Comparison of ENCODE assay signal across 8 mouse cellular contexts in genomic region chr3:65391784-65392420, GRCm38 (mm10). TPM values are rescaled to one million over a fixed set of nuclear protein-coding genes. Genes with fewer than 3 reads are reported as not detected.
DNase-seq lines count a peak whose midpoint lies in the region; ATAC-seq lines count a peak whose summit lies in the region.

No protein-coding gene starts in this region.

- no peaks in the 10 kb centered on the region for H3K27me3 ChIP-seq in kidney, embryonic 14.5 days (ENCODE audit: control insufficient read depth, insufficient read depth, low read length)
- no peaks in the 10 kb centered on the region for H3K27me3 ChIP-seq in hindbrain, embryonic 11.5 days (ENCODE audit: control insufficient read depth, insufficient read depth, low read length)
- no peaks in the 10 kb centered on the region for H3K27me3 ChIP-seq in limb, embryonic 15.5 days
- no peaks in the 10 kb centered on the region for H3K27me3 ChIP-seq in neural tube, embryonic 12.5 days (replicated peaks)

- no peak for DNase-seq in kidney, adult 9 months
- peak; percentile 20 for DNase-seq in ES-CJ7 (ENCODE audit: low read depth, low spot score)
- DNase-seq in embryo, embryonic 11.5 days (ENCODE audit: low read depth, low spot score) = peak; percentile 31
- DNase-seq in hindbrain, embryonic 11.5 days (ENCODE audit: low spot score) = no peak
- DNase-seq in right cerebral cortex, adult 18-20 months = no peak

- ATAC-seq in kidney, embryonic 14.5 days (ENCODE audit: low FRiP score, low TSS enrichment) = peak; percentile 36
- peak; percentile 72 for ATAC-seq in hindbrain, embryonic 11.5 days (ENCODE audit: low FRiP score)
- peak; percentile 21; the same call in 1 of the 2 replicates for ATAC-seq in limb, embryonic 15.5 days (ENCODE audit: insufficient number of reproducible peaks, low FRiP score, low TSS enrichment, low read depth)
- peak; percentile 57 for ATAC-seq in neural tube, embryonic 12.5 days (ENCODE audit: low FRiP score, low read depth)

- H3K4me3 ChIP-seq in kidney, embryonic 14.5 days (ENCODE audit: low read length) = peak overlapping the region; percentile 90
- H3K4me3 ChIP-seq in hindbrain, embryonic 11.5 days (ENCODE audit: low read depth, low read length) = peak overlapping the region; percentile 77
- peak overlapping the region; percentile 87 for H3K4me3 ChIP-seq in limb, embryonic 15.5 days
- peak overlapping the region; percentile 78 for H3K4me3 ChIP-seq in neural tube, embryonic 12.5 days

- peaks cover 36% of the 10 kb centered on the region for H3K36me3 ChIP-seq in kidney, embryonic 14.5 days (ENCODE audit: control insufficient read depth, insufficient read depth, low read length)
- H3K36me3 ChIP-seq in hindbrain, embryonic 11.5 days (ENCODE audit: control insufficient read depth, insufficient read depth, low read length) = peaks cover 6% of the 10 kb centered on the region
- H3K36me3 ChIP-seq in limb, embryonic 15.5 days = peaks cover 22% of the 10 kb centered on the region
- H3K36me3 ChIP-seq in neural tube, embryonic 12.5 days = peaks cover 23% of the 10 kb centered on the region

- peak overlapping the region; percentile 94 for H3K27ac ChIP-seq in kidney, embryonic 14.5 days (ENCODE audit: low read depth, low read length)
- H3K27ac ChIP-seq in hindbrain, embryonic 11.5 days (ENCODE audit: low read depth, low read length) = peak overlapping the region; percentile 80
- H3K27ac ChIP-seq in limb, embryonic 15.5 days = peak overlapping the region; percentile 93
- H3K27ac ChIP-seq in neural tube, embryonic 12.5 days = peak overlapping the region; percentile 77

- peak overlapping the region; percentile 81 for H3K4me2 ChIP-seq in kidney, embryonic 14.5 days (replicated peaks; ENCODE audit: low read depth, low read length)
- H3K4me2 ChIP-seq in hindbrain, embryonic 11.5 days (replicated peaks; ENCODE audit: low read depth, low read length) = peak overlapping the region; percentile 69
- H3K4me2 ChIP-seq in limb, embryonic 15.5 days = peak overlapping the region; percentile 58
- H3K4me2 ChIP-seq in neural tube, embryonic 12.5 days (replicated peaks) = peak overlapping the region; percentile 77

- under 1% methylated on average over 37 of the region's 37 CpGs for WGBS in kidney, embryonic 14.5 days
- whole genome bisulfite sequencing in hindbrain, embryonic 11.5 days = under 1% methylated on average over 37 of the region's 37 CpGs
- WGBS in limb, embryonic 15.5 days = under 1% methylated on average over 37 of the region's 37 CpGs
- WGBS in neural tube, embryonic 12.5 days = under 1% methylated on average over 37 of the region's 37 CpGs

- H3K9me3 ChIP-seq in kidney, embryonic 14.5 days (ENCODE audit: control insufficient read depth, low read length) = no peaks in the 10 kb centered on the region
- no peaks in the 10 kb centered on the region for H3K9me3 ChIP-seq in hindbrain, embryonic 11.5 days (ENCODE audit: control insufficient read depth, low read length)
- no peaks in the 10 kb centered on the region for H3K9me3 ChIP-seq in limb, embryonic 15.5 days
- H3K9me3 ChIP-seq in neural tube, embryonic 12.5 days = no peaks in the 10 kb centered on the region

- H3K9ac ChIP-seq in kidney, embryonic 14.5 days (ENCODE audit: low read depth, low read length) = peak overlapping the region; percentile 90
- peak overlapping the region; percentile 81 for H3K9ac ChIP-seq in hindbrain, embryonic 11.5 days (ENCODE audit: low read depth, low read length)
- peak overlapping the region; percentile 78 for H3K9ac ChIP-seq in limb, embryonic 15.5 days
- peak overlapping the region; percentile 83 for H3K9ac ChIP-seq in neural tube, embryonic 12.5 days

- no peaks in the 10 kb centered on the region for H3K4me1 ChIP-seq in kidney, embryonic 14.5 days (ENCODE audit: control insufficient read depth, insufficient read depth, low read length)
- no peaks in the 10 kb centered on the region for H3K4me1 ChIP-seq in hindbrain, embryonic 11.5 days (replicated peaks; ENCODE audit: control insufficient read depth, insufficient read depth, low read length)
- peaks cover 10% of the 10 kb centered on the region; the same call in 1 of the 2 replicates for H3K4me1 ChIP-seq in limb, embryonic 15.5 days
- H3K4me1 ChIP-seq in neural tube, embryonic 12.5 days = peaks cover 4% of the 10 kb centered on the region; the same call in 1 of the 2 replicates

RNA-seq across cellular contexts. Expression of gene Ssr3, which starts 0.5 kb away (rescaled TPM):
- 250 and 323 TPM in 2 replicates for polyA plus RNA-seq in kidney, embryonic 14.5 days (2014; fragmentation: Nextera tagmentation; extraction: Ambion mirVana)
- 271 and 282 TPM in 2 replicates for polyA plus RNA-seq in hindbrain, embryonic 11.5 days (2014; fragmentation: Nextera tagmentation; extraction: Ambion mirVana)
- polyA plus RNA-seq in limb, embryonic 15.5 days (2015; fragmentation: Nextera tagmentation; extraction: Ambion mirVana) = 298 and 306 TPM in 2 replicates
- polyA plus RNA-seq in neural tube, embryonic 12.5 days (2016; fragmentation: Nextera tagmentation; extraction: Ambion mirVana) = 186 and 188 TPM in 2 replicates

Comparison
In these comparisons a context has a peak if more than half of its experiments do, and no peak if none do; other contexts are left out.
1. ATAC-seq: peak in every context shown above with its lines; median percentile 72 in hindbrain, embryonic 11.5 days; 57 in neural tube, embryonic 12.5 days; 36 in kidney, embryonic 14.5 days; 21 in limb, embryonic 15.5 days.
2. DNase-seq: peak in ES-CJ7 (single experiment) and embryo, embryonic 11.5 days (single experiment); none in kidney, adult 9 months (single experiment), hindbrain, embryonic 11.5 days (single experiment) and right cerebral cortex, adult 18-20 months (single experiment).
3. Peak in every context shown above with its lines, with median percentiles within 50 percentile points of each other: H3K27ac ChIP-seq, H3K4me2 ChIP-seq, H3K4me3 ChIP-seq and H3K9ac ChIP-seq.